Mouse (Mus musculus) ES-E14 (cell line): ENCODE measurements around the gene Tsc22d1.

Experiments
- CHD2 ChIP-seq: IDR thresholded peaks from 2 replicates; pipeline ENCODE4 v1.6.1; 2014; ENCODE audit warnings: mild to moderate bottlenecking, low read depth, low read length, inconsistent platforms
- HCFC1 ChIP-seq: IDR thresholded peaks from 2 replicates; pipeline ENCODE4 v1.6.1; 2012; ENCODE audit warnings: low read length, inconsistent platforms, borderline replicate concordance; ENCODE audit not compliant: insufficient read depth
- MAFK ChIP-seq: IDR thresholded peaks from 2 replicates; pipeline ENCODE4 v1.6.1; 2014; ENCODE audit warnings: mild to moderate bottlenecking, low read depth, low read length, inconsistent platforms; ENCODE audit not compliant: insufficient read depth
- ZC3H11A ChIP-seq: IDR thresholded peaks from 2 replicates; pipeline ENCODE4 v1.6.1; 2012; ENCODE audit warnings: low read depth, mild to moderate bottlenecking, inconsistent platforms, low read length, borderline replicate concordance

DNA sequence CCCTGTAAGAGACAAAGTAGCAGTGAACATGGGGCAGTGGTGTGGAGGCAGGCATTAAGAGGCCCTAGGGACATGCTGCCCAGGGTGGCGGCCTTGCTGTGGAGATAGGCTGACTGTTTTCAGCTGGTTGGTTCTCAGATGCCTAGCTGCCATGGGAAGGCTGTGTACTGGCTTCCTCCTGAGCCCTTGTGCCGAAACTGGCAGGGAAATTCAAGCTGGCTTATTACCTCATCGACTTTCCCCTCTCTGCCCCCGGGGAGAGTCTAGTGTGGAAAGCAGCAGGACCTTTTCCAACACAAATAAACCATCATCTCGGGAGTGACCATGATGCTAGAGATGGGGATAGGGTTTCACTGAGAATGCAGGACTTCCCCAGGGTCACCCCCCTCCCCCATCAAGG lies 113.9 kb downstream of the Tsc22d1 start:
- TF ChIP-seq ZC3H11A (no peak), CHD2 (no peak), MAFK (no peak), HCFC1 (no peak)
